Comparison of ENCODE assay signal across 15 mouse cellular contexts in genomic region chr11:61319233-61319922, GRCm38 (mm10). TPM values are rescaled to one million over a fixed set of nuclear protein-coding genes. Genes with fewer than 3 reads are reported as not detected.
A peak's percentile ranks its signal among the peaks of the same experiment; 100 is the strongest.
DNase-seq lines count a peak whose midpoint lies in the region; ATAC-seq and TF ChIP-seq lines count a peak whose summit lies in the region.
"Had no signal": no experiment of that assay in that cellular context is flagged by ENCODE, and none has a peak within 500 bp of the region (broad histone marks: within the 10 kb centered on the region; RNA-seq: fewer than 3 reads in every experiment).

No protein-coding gene starts in this region.

- in situ Hi-C loops in CH12.LX (cut with MboI; ENCODE audit: low pct_ligation_motif_present, low pct_unique_long_range_greater_than_20kb, low sequenced_read_pairs) = no loop called here

- dilution Hi-C loops in CH12.LX (cut with MboI; ENCODE audit: extremely low pct_ligation_motif_present, extremely low pct_unique_long_range_greater_than_20kb, low sequenced_read_pairs) = no loop called here

- no peak for TF ChIP-seq CTCF in gastrocnemius, adult 2 months (IDR thresholded peaks at IDR 0.05)
- TF ChIP-seq CTCF in CH12.LX (conservative IDR thresholded peaks at IDR 0.05 in 1 of 2, IDR thresholded peaks at IDR 0.05 in 1 of 2; ENCODE audit: low read depth in 2 of 2, low read length in 2 of 2) = no peak
- no peak for TF ChIP-seq CTCF in intestine, postnatal 0 days (IDR thresholded peaks at IDR 0.05; ENCODE audit: low read depth)

- peak overlapping the region; percentile 35; the same call in 1 of the 2 replicates for H3K27ac ChIP-seq in gastrocnemius, adult 2 months
- no peak overlapping the region for H3K27ac ChIP-seq in CH12.LX (ENCODE audit: insufficient read depth, low read depth)
- H3K27ac ChIP-seq in heart, embryonic 12.5 days (ENCODE audit: poor library complexity, severe bottlenecking) = peak overlapping the region; percentile 84
- H3K27ac ChIP-seq in intestine, postnatal 0 days (ENCODE audit: low read depth, low read length) = no peak overlapping the region
- H3K27ac ChIP-seq in forebrain, embryonic 16.5 days (ENCODE audit: low read length) = no peak overlapping the region
- H3K27ac ChIP-seq in midbrain, embryonic 15.5 days = no peak overlapping the region
- H3K27ac ChIP-seq: hindbrain, postnatal 0 days; liver, embryonic 15.5 days; midbrain, embryonic 12.5 days had no signal

- whole genome bisulfite sequencing in heart, embryonic 12.5 days = 29% methylated on average over 12 of the region's 12 CpGs
- WGBS in intestine, postnatal 0 days = 33% methylated on average over 12 of the region's 12 CpGs
- WGBS in forebrain, embryonic 16.5 days = 66% methylated on average over 12 of the region's 12 CpGs
- 66% methylated on average over 12 of the region's 12 CpGs for WGBS in midbrain, embryonic 15.5 days

- no peak for TF ChIP-seq POLR2A in CH12.LX (IDR thresholded peaks at IDR 0.05; ENCODE audit: low read depth, low read length)

- intact Hi-C loops in gastrocnemius, adult 2 months (cut with DNase I) = no loop called here
- intact Hi-C loops in gastrocnemius, postnatal 14 days (cut with DNase I; ENCODE audit: low total_unique reads) = no loop called here

- peaks cover 0 to 2% of the 10 kb centered on the region in 2 experiments for H3K36me3 ChIP-seq in CH12.LX (replicated peaks in 1 of 2; ENCODE audit: control insufficient read depth in 1 of 2, insufficient read depth in 1 of 2, low read length in 1 of 2)
- no peaks in the 10 kb centered on the region for H3K36me3 ChIP-seq in heart, embryonic 12.5 days
- H3K36me3 ChIP-seq in intestine, postnatal 0 days (ENCODE audit: control insufficient read depth, insufficient read depth) = no peaks in the 10 kb centered on the region
- H3K36me3 ChIP-seq in forebrain, embryonic 16.5 days (ENCODE audit: control insufficient read depth, insufficient read depth) = no peaks in the 10 kb centered on the region
- H3K36me3 ChIP-seq in midbrain, embryonic 15.5 days (replicated peaks) = no peaks in the 10 kb centered on the region
- H3K36me3 ChIP-seq: liver, embryonic 15.5 days; midbrain, embryonic 12.5 days had no signal

- no peak for DNase-seq in gastrocnemius, adult 2 months
- no peak for DNase-seq in gastrocnemius, postnatal 14 days
- DNase-seq in CH12.LX (ENCODE audit: extremely low read depth) = no peak
- DNase-seq in thymus, postnatal 14 days = no peak
- DNase-seq: adrenal gland, adult 2 months; cerebellum, adult 9-10 months had no signal

- H3K4me1 ChIP-seq in CH12.LX (ENCODE audit: control insufficient read depth in 1 of 2, insufficient read depth in 2 of 2) = peaks cover 9 to 19% of the 10 kb centered on the region in 2 experiments; a peak in 3 of 4 replicates
- H3K4me1 ChIP-seq in heart, embryonic 12.5 days (replicated peaks) = peaks cover 29% of the 10 kb centered on the region
- H3K4me1 ChIP-seq in intestine, postnatal 0 days (replicated peaks; ENCODE audit: control insufficient read depth, insufficient read depth, low read length) = 0 out of 2 replicates have a peak, but pooled peaks cover 5% of the 10 kb centered on the region
- H3K4me1 ChIP-seq in forebrain, embryonic 16.5 days (replicated peaks; ENCODE audit: control insufficient read depth, insufficient read depth, low read length) = no peaks in the 10 kb centered on the region
- H3K4me1 ChIP-seq in midbrain, embryonic 15.5 days = no peaks in the 10 kb centered on the region
- H3K4me1 ChIP-seq: midbrain, embryonic 12.5 days had no signal

- H3K4me2 ChIP-seq in CH12.LX (ENCODE audit: insufficient read depth, low read depth, poor library complexity, severe bottlenecking) = no peak overlapping the region
- peak overlapping the region; percentile 29 for H3K4me2 ChIP-seq in heart, embryonic 12.5 days
- H3K4me2 ChIP-seq in intestine, postnatal 0 days (replicated peaks; ENCODE audit: low read depth) = 0 out of 2 replicates have a peak overlapping the region, but pooled peaks have one; percentile 9
- H3K4me2 ChIP-seq in forebrain, embryonic 16.5 days (ENCODE audit: low read length) = no peak overlapping the region
- H3K4me2 ChIP-seq in midbrain, embryonic 15.5 days = no peak overlapping the region
- H3K4me2 ChIP-seq: liver, embryonic 15.5 days; midbrain, embryonic 12.5 days had no signal

- peaks cover 2% of the 10 kb centered on the region for H3K27me3 ChIP-seq in CH12.LX (replicated peaks)
- no peaks in the 10 kb centered on the region for H3K27me3 ChIP-seq in heart, embryonic 12.5 days (replicated peaks)
- no peaks in the 10 kb centered on the region for H3K27me3 ChIP-seq in intestine, postnatal 0 days (replicated peaks; ENCODE audit: control insufficient read depth, insufficient read depth, low read length)
- no peaks in the 10 kb centered on the region for H3K27me3 ChIP-seq in forebrain, embryonic 16.5 days (replicated peaks; ENCODE audit: control insufficient read depth, insufficient read depth, low read length)
- H3K27me3 ChIP-seq in midbrain, embryonic 15.5 days (replicated peaks) = no peaks in the 10 kb centered on the region
- H3K27me3 ChIP-seq: liver, embryonic 15.5 days had no signal

- no peak for TF ChIP-seq RAD21 in CH12.LX (IDR thresholded peaks at IDR 0.05; ENCODE audit: low read depth, low read length)

- no peak overlapping the region for H3K4me3 ChIP-seq in gastrocnemius, adult 2 months
- no peak overlapping the region for H3K4me3 ChIP-seq in CH12.LX (replicated peaks in 1 of 3; ENCODE audit: low read depth in 2 of 3, low read length in 2 of 3, poor library complexity in 1 of 3)
- no peak overlapping the region for H3K4me3 ChIP-seq in heart, embryonic 12.5 days
- no peak overlapping the region for H3K4me3 ChIP-seq in intestine, postnatal 0 days (ENCODE audit: low read depth, low read length)
- H3K4me3 ChIP-seq in forebrain, embryonic 16.5 days (replicated peaks; ENCODE audit: low read length) = no peak overlapping the region
- no peak overlapping the region for H3K4me3 ChIP-seq in midbrain, embryonic 15.5 days
- H3K4me3 ChIP-seq: liver, embryonic 15.5 days; midbrain, embryonic 12.5 days had no signal

- no peaks in the 10 kb centered on the region for H3K79me2 ChIP-seq in CH12.LX (replicated peaks; ENCODE audit: control insufficient read depth, extremely low read depth, insufficient read depth, poor library complexity, severe bottlenecking)

- peak; percentile 53; the same call in 1 of the 2 replicates for ATAC-seq in heart, embryonic 12.5 days (ENCODE audit: insufficient number of reproducible peaks, low FRiP score)
- ATAC-seq in intestine, postnatal 0 days = peak; percentile 53
- no peak for ATAC-seq in forebrain, embryonic 16.5 days
- ATAC-seq in midbrain, embryonic 15.5 days (replicated peaks) = no peak
- ATAC-seq: hindbrain, postnatal 0 days had no signal

- H3K9ac ChIP-seq in CH12.LX (ENCODE audit: insufficient read depth, low read depth) = no peak overlapping the region
- H3K9ac ChIP-seq in heart, embryonic 12.5 days = no peak overlapping the region
- 0 out of 2 replicates have a peak overlapping the region, but pooled peaks have one; percentile 2 for H3K9ac ChIP-seq in intestine, postnatal 0 days (ENCODE audit: low read depth, low read length)
- H3K9ac ChIP-seq in forebrain, embryonic 16.5 days (replicated peaks; ENCODE audit: low read depth, low read length) = no peak overlapping the region
- no peak overlapping the region for H3K9ac ChIP-seq in midbrain, embryonic 15.5 days
- H3K9ac ChIP-seq: liver, embryonic 15.5 days; midbrain, embryonic 12.5 days had no signal

- no peak for TF ChIP-seq EP300 in CH12.LX (IDR thresholded peaks at IDR 0.05; ENCODE audit: low read length)

- no peaks in the 10 kb centered on the region for H3K9me3 ChIP-seq in CH12.LX (replicated peaks; ENCODE audit: low read length)
- H3K9me3 ChIP-seq in heart, embryonic 12.5 days (replicated peaks) = no peaks in the 10 kb centered on the region
- H3K9me3 ChIP-seq in intestine, postnatal 0 days (ENCODE audit: control insufficient read depth) = no peaks in the 10 kb centered on the region
- H3K9me3 ChIP-seq in forebrain, embryonic 16.5 days (ENCODE audit: control insufficient read depth, low read length) = no peaks in the 10 kb centered on the region
- no peaks in the 10 kb centered on the region for H3K9me3 ChIP-seq in midbrain, embryonic 15.5 days
- H3K9me3 ChIP-seq: liver, embryonic 15.5 days; midbrain, embryonic 12.5 days had no signal

TF ChIP-seq in CH12.LX, 34 proteins besides CTCF, POLR2A, EP300 and RAD21 (continues in another document):
- 0 out of 2 replicates have a peak, but pooled peaks have one; percentile 22 for TF ChIP-seq BHLHE40 (IDR thresholded peaks at IDR 0.05; ENCODE audit: low read depth, low read length)

RNA-seq across cellular contexts. Expression of gene Slc47a2, which starts 23.3 kb away (rescaled TPM):
- not detected for total RNA-seq in gastrocnemius, adult 2 months (2021)
- not detected for total RNA-seq in gastrocnemius, postnatal 14 days (2021)
- total RNA-seq in CH12.LX (2012; rRNA removed) (0.38 and 0.68 TPM in 2 replicates), CH12.LX (2014; rRNA removed) (0.08 and 0.24 TPM in 2 replicates)
- 0.37 and 0.39 TPM in 2 replicates for polyA plus RNA-seq in CH12.LX (2012; ENCODE audit: insufficient read length, low read depth)
- polyA plus RNA-seq in heart, embryonic 12.5 days (2016; fragmentation: Nextera tagmentation; extraction: Ambion mirVana) = not detected in 2 replicates
- not detected in 2 replicates for polyA plus RNA-seq in intestine, postnatal 0 days (2015; fragmentation: Nextera tagmentation; extraction: Ambion mirVana)
- not detected in 2 replicates for polyA plus RNA-seq in forebrain, embryonic 16.5 days (2015; fragmentation: Nextera tagmentation; extraction: Ambion mirVana)
- not detected in 2 replicates for polyA plus RNA-seq in midbrain, embryonic 15.5 days (2015; fragmentation: Nextera tagmentation; extraction: Ambion mirVana)
- total RNA-seq: adrenal gland, adult 2 months; granulocyte monocyte progenitor cell, adult 5-6 weeks had no signal
- polyA plus RNA-seq: midbrain, embryonic 12.5 days; stomach, embryonic 14.5 days had no signal

RNA-seq across cellular contexts. Expression of gene Aldh3a2, which starts 52.1 kb away (rescaled TPM):
- total RNA-seq in gastrocnemius, adult 2 months (2021) = 10 to 100 TPM; 12.0 to 13.0 TPM
- 10 to 100 TPM; 16.7 to 18.3 TPM for total RNA-seq in gastrocnemius, postnatal 14 days (2021)
- total RNA-seq in CH12.LX (2012; rRNA removed) (25.1 and 26.3 TPM in 2 replicates), CH12.LX (2014; rRNA removed) (18.5 and 19.5 TPM in 2 replicates)
- polyA plus RNA-seq in CH12.LX (2012; ENCODE audit: insufficient read length, low read depth) = 28.4 and 29.8 TPM in 2 replicates
- polyA plus RNA-seq in heart, embryonic 12.5 days (2016; fragmentation: Nextera tagmentation; extraction: Ambion mirVana) = 32.0 and 33.1 TPM in 2 replicates
- 60.7 and 63.1 TPM in 2 replicates for polyA plus RNA-seq in intestine, postnatal 0 days (2015; fragmentation: Nextera tagmentation; extraction: Ambion mirVana)
- 29.5 and 29.8 TPM in 2 replicates for polyA plus RNA-seq in forebrain, embryonic 16.5 days (2015; fragmentation: Nextera tagmentation; extraction: Ambion mirVana)
- 27.0 and 27.3 TPM in 2 replicates for polyA plus RNA-seq in midbrain, embryonic 15.5 days (2015; fragmentation: Nextera tagmentation; extraction: Ambion mirVana)

RNA-seq across cellular contexts. Expression of gene Slc47a1, which starts 58.8 kb away (rescaled TPM):
- total RNA-seq in gastrocnemius, adult 2 months (2021) = 10 to 100 TPM; 13.4 to 24.4 TPM
- 1 to 10 TPM; 5.9 to 7.7 TPM for total RNA-seq in gastrocnemius, postnatal 14 days (2021)
- total RNA-seq in CH12.LX (2012; rRNA removed) = 31.4 and 46.4 TPM in 2 replicates
- 24.3 and 26.2 TPM in 2 replicates for total RNA-seq in CH12.LX (2014; rRNA removed)
- polyA plus RNA-seq in CH12.LX (2012; ENCODE audit: insufficient read length, low read depth) = 29.3 and 30.3 TPM in 2 replicates
- 26.1 and 27.4 TPM in 2 replicates for polyA plus RNA-seq in heart, embryonic 12.5 days (2016; fragmentation: Nextera tagmentation; extraction: Ambion mirVana)
- polyA plus RNA-seq in intestine, postnatal 0 days (2015; fragmentation: Nextera tagmentation; extraction: Ambion mirVana) = 8.0 and 9.8 TPM in 2 replicates
- 0.09 and 0.10 TPM in 2 replicates for polyA plus RNA-seq in forebrain, embryonic 16.5 days (2015; fragmentation: Nextera tagmentation; extraction: Ambion mirVana)
- 0.31 TPM in 2 replicates for polyA plus RNA-seq in midbrain, embryonic 15.5 days (2015; fragmentation: Nextera tagmentation; extraction: Ambion mirVana)
- total RNA-seq: granulocyte monocyte progenitor cell, adult 5-6 weeks had no signal
- polyA plus RNA-seq: midbrain, embryonic 12.5 days had no signal

Comparison
In these comparisons a context has a peak if more than half of its experiments do, and no peak if none do; other contexts are left out.
1. H3K27ac ChIP-seq: peak in gastrocnemius, adult 2 months (single experiment) and heart, embryonic 12.5 days (single experiment); none in CH12.LX (single experiment), intestine, postnatal 0 days (single experiment), forebrain, embryonic 16.5 days (single experiment) and midbrain, embryonic 15.5 days (single experiment).
2. H3K4me2 ChIP-seq: peak in heart, embryonic 12.5 days (single experiment) and intestine, postnatal 0 days (single experiment); none in CH12.LX (single experiment), forebrain, embryonic 16.5 days (single experiment) and midbrain, embryonic 15.5 days (single experiment).
3. ATAC-seq: peak in heart, embryonic 12.5 days (single experiment) and intestine, postnatal 0 days (single experiment); none in forebrain, embryonic 16.5 days (single experiment) and midbrain, embryonic 15.5 days (single experiment).